In the genomic region with DNA sequence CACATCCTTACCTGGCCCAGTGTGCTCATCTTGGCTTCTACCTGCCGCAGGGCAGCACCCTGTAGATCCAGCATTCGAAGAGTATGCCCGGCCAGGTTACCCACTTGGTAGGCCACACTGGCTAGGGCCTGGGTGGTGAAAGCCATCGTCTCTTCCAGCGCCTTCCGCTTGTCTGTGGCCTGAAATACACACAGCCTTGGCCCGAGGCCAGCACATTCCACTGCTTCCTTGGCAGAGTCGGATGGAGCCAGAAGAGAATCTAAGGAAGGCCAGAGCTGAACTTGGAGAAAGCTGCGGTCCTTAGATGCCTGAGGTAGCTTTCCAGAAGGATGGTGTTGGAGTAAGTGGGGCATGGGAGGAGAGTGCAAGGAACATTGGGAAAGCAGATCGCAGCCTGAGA, we compare ENCODE assay signal across 7 mouse cellular contexts. TPM values are rescaled to one million over a fixed set of nuclear protein-coding genes. Genes with fewer than 3 reads are reported as not detected.
DNase-seq lines count a peak whose midpoint lies in the region; ATAC-seq lines count a peak whose summit lies in the region.

A gene (plus strand): TSS at position 158 of the 400 bp plus-strand sequence.

- H3K4me2 ChIP-seq in heart, embryonic 11.5 days = peak within 1 kb of the TSS; percentile 57

- H3K9me3 ChIP-seq in heart, embryonic 11.5 days (replicated peaks; ENCODE audit: control insufficient read depth, low read length) = no peaks in the 10 kb centered on the region
- H3K9me3 ChIP-seq in megakaryocyte, embryonic 14.5 days = no peaks in the 10 kb centered on the region

- H3K4me3 ChIP-seq in heart, embryonic 11.5 days (ENCODE audit: low read depth, low read length) = peak within 1 kb of the TSS; percentile 6
- H3K4me3 ChIP-seq in megakaryocyte, embryonic 14.5 days (replicated peaks) = no peak within 1 kb of the TSS

- no peaks in the 10 kb centered on the region for H3K36me3 ChIP-seq in heart, embryonic 11.5 days (ENCODE audit: control insufficient read depth, insufficient read depth, low read length)
- H3K36me3 ChIP-seq in megakaryocyte, embryonic 14.5 days (replicated peaks; ENCODE audit: low read length) = peaks cover 26% of the 10 kb centered on the region

- peak within 1 kb of the TSS; percentile 65 for H3K27ac ChIP-seq in heart, embryonic 11.5 days (ENCODE audit: low read depth, low read length)

- H3K9ac ChIP-seq in heart, embryonic 11.5 days (ENCODE audit: low read depth, low read length) = no peak within 1 kb of the TSS

- 35% methylated on average over 10 of the region's 10 CpGs for WGBS in heart, embryonic 11.5 days (ENCODE audit: insufficient replicate concordance)

- H3K4me1 ChIP-seq in heart, embryonic 11.5 days (ENCODE audit: control insufficient read depth, insufficient read depth, low read length) = peaks cover 52% of the 10 kb centered on the region
- peaks cover 87% of the 10 kb centered on the region for H3K4me1 ChIP-seq in megakaryocyte, embryonic 14.5 days

- ATAC-seq in heart, embryonic 11.5 days (replicated peaks; ENCODE audit: insufficient number of reproducible peaks, low FRiP score, low TSS enrichment) = no peak

- DNase-seq in thymus, postnatal 14 days = peak; percentile 16
- no peak for DNase-seq in thymus, postnatal 10 days (ENCODE audit: low spot score in 2 of 2)
- DNase-seq in cerebellum, adult 8-10 months = peak; percentile 41
- DNase-seq in kidney, postnatal 25 days = peak; percentile 95 to 98
- DNase-seq in B cell, adult 2 months = no peak

- H3K27me3 ChIP-seq in heart, embryonic 11.5 days (ENCODE audit: control insufficient read depth, insufficient read depth, low read length) = peaks cover 27% of the 10 kb centered on the region
- peaks cover 72% of the 10 kb centered on the region for H3K27me3 ChIP-seq in megakaryocyte, embryonic 14.5 days (replicated peaks)

RNA-seq across cellular contexts. Expression of the gene that starts here (rescaled TPM):
- polyA plus RNA-seq in heart, embryonic 11.5 days (2014; fragmentation: Nextera tagmentation; extraction: Ambion mirVana) = 43.1 and 44.6 TPM in 2 replicates
- polyA plus RNA-seq in megakaryocyte, embryonic 14.5 days (2012; ENCODE audit: insufficient read depth, low replicate concordance) = 10.2 and 30.7 TPM in 2 replicates

Comparison
In these comparisons a context has a peak if more than half of its experiments do, and no peak if none do; other contexts are left out.
1. DNase-seq: peak in thymus, postnatal 14 days (single experiment), cerebellum, adult 8-10 months (single experiment) and kidney, postnatal 25 days (2 of 2); none in thymus, postnatal 10 days (0 of 2) and B cell, adult 2 months (0 of 2).